Mouse (Mus musculus): ENCODE measurements around the gene Snu13. TPM values are rescaled to one million over a fixed set of nuclear protein-coding genes. Genes with fewer than 3 reads are reported as not detected.
A peak's percentile ranks its signal among the peaks of the same experiment; 100 is the strongest.

Snu13 gene
- polyA plus RNA-seq, 1 experiment from 2014 or later, result 249 TPM

- Histone ChIP-seq H3K4me3 (ENCODE audit: low read depth, low read length) (peak within 1 kb of the TSS; percentile 27), H3K9me3 (replicated peaks; ENCODE audit: control insufficient read depth, low read length, poor library complexity, severe bottlenecking) (no peaks in the 10 kb centered on the region), H3K27me3 (ENCODE audit: control insufficient read depth, insufficient read depth, low read depth, low read length) (peaks cover 27% of the 10 kb centered on the region), H3K4me1 (ENCODE audit: control insufficient read depth, insufficient read depth, low read length) (no peaks in the 10 kb centered on the region; the same call in 1 of the 2 replicates), H3K27ac (ENCODE audit: low read length) (no peak within 1 kb of the TSS), H3K36me3 (ENCODE audit: control insufficient read depth, insufficient read depth, low read length) (no peaks in the 10 kb centered on the region), H3K9ac (ENCODE audit: low read depth, low read length) (no peak within 1 kb of the TSS), H3K4me2 (ENCODE audit: low read length) (peak within 1 kb of the TSS; percentile 54)
- no peak for ATAC-seq
- 19% methylated on average over 40 of the region's 40 CpGs for WGBS
Measured at GRCm38 (mm10) chr15:82069898-82070297, 22.5 kb upstream of the Snu13 start, which contains the start of gene Mei1. Gene Mei1, plus strand, starts transcription at chr15:82069996.

- ATAC-seq, result no peak
- Histone ChIP-seq H3K27ac (ENCODE audit: low read length) (no peak overlapping the region), H3K9me3 (replicated peaks; ENCODE audit: control insufficient read depth, low read length, poor library complexity, severe bottlenecking) (no peaks in the 10 kb centered on the region), H3K27me3 (ENCODE audit: control insufficient read depth, insufficient read depth, low read depth, low read length) (peaks cover 33% of the 10 kb centered on the region), H3K4me3 (ENCODE audit: low read depth, low read length) (no peak overlapping the region), H3K4me2 (ENCODE audit: low read length) (no peak overlapping the region), H3K4me1 (ENCODE audit: control insufficient read depth, insufficient read depth, low read length) (no peaks in the 10 kb centered on the region; the same call in 1 of the 2 replicates), H3K36me3 (ENCODE audit: control insufficient read depth, insufficient read depth, low read length) (no peaks in the 10 kb centered on the region), H3K9ac (ENCODE audit: low read depth, low read length) (no peak overlapping the region)
- WGBS, result 18% methylated on average over 7 of the region's 7 CpGs
Measured at GRCm38 (mm10) chr15:82065511-82065910, 18.1 kb upstream of the Snu13 start.

- Histone ChIP-seq H3K9ac (ENCODE audit: low read depth, low read length) (no peak overlapping the region), H3K4me1 (ENCODE audit: control insufficient read depth, insufficient read depth, low read length) (no peaks in the 10 kb centered on the region), H3K36me3 (ENCODE audit: control insufficient read depth, insufficient read depth, low read length) (no peaks in the 10 kb centered on the region), H3K27me3 (ENCODE audit: control insufficient read depth, insufficient read depth, low read depth, low read length) (peaks cover 18% of the 10 kb centered on the region), H3K27ac (ENCODE audit: low read length) (no peak overlapping the region), H3K9me3 (replicated peaks; ENCODE audit: control insufficient read depth, low read length, poor library complexity, severe bottlenecking) (no peaks in the 10 kb centered on the region), H3K4me3 (ENCODE audit: low read depth, low read length) (no peak overlapping the region), H3K4me2 (ENCODE audit: low read length) (no peak overlapping the region)
- 77% methylated on average over 14 of the region's 14 CpGs for WGBS
- ATAC-seq, result no peak
Measured at GRCm38 (mm10) chr15:82063909-82064308, 16.5 kb upstream of the Snu13 start.

GRCm38 (mm10) chr15:82058719-82059201 is 11.4 kb upstream of the Snu13 start, which contains the start of gene 4930407I10Rik:
Gene 4930407I10Rik, plus strand, starts transcription at chr15:82059151.
- Histone ChIP-seq H3K9ac (ENCODE audit: low read depth, low read length) (no peak within 1 kb of the TSS), H3K4me2 (ENCODE audit: low read length) (no peak within 1 kb of the TSS), H3K27me3 (ENCODE audit: control insufficient read depth, insufficient read depth, low read depth, low read length) (peaks cover 4% of the 10 kb centered on the region; the same call in 1 of the 2 replicates), H3K4me1 (ENCODE audit: control insufficient read depth, insufficient read depth, low read length) (no peaks in the 10 kb centered on the region), H3K9me3 (replicated peaks; ENCODE audit: control insufficient read depth, low read length, poor library complexity, severe bottlenecking) (no peaks in the 10 kb centered on the region), H3K4me3 (ENCODE audit: low read depth, low read length) (no peak within 1 kb of the TSS), H3K27ac (ENCODE audit: low read length) (no peak within 1 kb of the TSS), H3K36me3 (ENCODE audit: control insufficient read depth, insufficient read depth, low read length) (no peaks in the 10 kb centered on the region)
- no peak for ATAC-seq
- WGBS, result 82% methylated on average over 1 of the region's 1 CpGs

- 76% methylated on average over 5 of the region's 5 CpGs for WGBS
- Histone ChIP-seq H3K27me3 (ENCODE audit: control insufficient read depth, insufficient read depth, low read depth, low read length) (no peaks in the 10 kb centered on the region; the same call in 1 of the 2 replicates), H3K27ac (ENCODE audit: low read length) (no peak overlapping the region), H3K9ac (ENCODE audit: low read depth, low read length) (no peak overlapping the region), H3K4me2 (ENCODE audit: low read length) (no peak overlapping the region), H3K4me1 (ENCODE audit: control insufficient read depth, insufficient read depth, low read length) (0 out of 2 replicates have a peak, but pooled peaks cover 2% of the 10 kb centered on the region), H3K9me3 (replicated peaks; ENCODE audit: control insufficient read depth, low read length, poor library complexity, severe bottlenecking) (no peaks in the 10 kb centered on the region), H3K36me3 (ENCODE audit: control insufficient read depth, insufficient read depth, low read length) (no peaks in the 10 kb centered on the region), H3K4me3 (ENCODE audit: low read depth, low read length) (no peak overlapping the region)
- no peak for ATAC-seq
Measured at GRCm38 (mm10) chr15:82052544-82052943, 5.1 kb upstream of the Snu13 start.

- Histone ChIP-seq H3K27ac (ENCODE audit: low read length) (no peak overlapping the region), H3K4me2 (ENCODE audit: low read length) (peak overlapping the region; percentile 90), H3K36me3 (ENCODE audit: control insufficient read depth, insufficient read depth, low read length) (0 out of 2 replicates have a peak, but pooled peaks cover 8% of the 10 kb centered on the region), H3K27me3 (ENCODE audit: control insufficient read depth, insufficient read depth, low read depth, low read length) (no peaks in the 10 kb centered on the region), H3K9me3 (replicated peaks; ENCODE audit: control insufficient read depth, low read length, poor library complexity, severe bottlenecking) (no peaks in the 10 kb centered on the region), H3K4me1 (ENCODE audit: control insufficient read depth, insufficient read depth, low read length) (peaks cover 19% of the 10 kb centered on the region), H3K4me3 (ENCODE audit: low read depth, low read length) (peak overlapping the region; percentile 93), H3K9ac (ENCODE audit: low read depth, low read length) (peak overlapping the region; percentile 92)
- ATAC-seq, result 0 out of 2 replicates have a peak, but pooled peaks have one; percentile 11
- WGBS, result 5% methylated on average over 26 of the region's 26 CpGs
Measured at GRCm38 (mm10) chr15:82046246-82046891, 1.0 kb downstream of the Snu13 start.

- Histone ChIP-seq H3K27ac (ENCODE audit: low read length) (no peak overlapping the region), H3K36me3 (ENCODE audit: control insufficient read depth, insufficient read depth, low read length) (peaks cover 16% of the 10 kb centered on the region; the same call in 1 of the 2 replicates), H3K4me3 (ENCODE audit: low read depth, low read length) (no peak overlapping the region), H3K9me3 (replicated peaks; ENCODE audit: control insufficient read depth, low read length, poor library complexity, severe bottlenecking) (no peaks in the 10 kb centered on the region), H3K27me3 (ENCODE audit: control insufficient read depth, insufficient read depth, low read depth, low read length) (no peaks in the 10 kb centered on the region), H3K4me2 (ENCODE audit: low read length) (no peak overlapping the region), H3K9ac (ENCODE audit: low read depth, low read length) (no peak overlapping the region), H3K4me1 (ENCODE audit: control insufficient read depth, insufficient read depth, low read length) (peaks cover 19% of the 10 kb centered on the region)
- 97% methylated on average over 7 of the region's 7 CpGs for WGBS
- ATAC-seq, result no peak
Measured at GRCm38 (mm10) chr15:82044166-82044784, 3.1 kb downstream of the Snu13 start.

GRCm38 (mm10) chr15:82040650-82041049 is 6.7 kb downstream of the Snu13 start:
- no peak for ATAC-seq
- no peak overlapping the region for H3K9ac ChIP-seq (ENCODE audit: low read depth, low read length)
- 96% methylated on average over 1 of the region's 1 CpGs for WGBS

More at GRCm38 (mm10) chr15:82040650-82041049, 6.7 kb downstream of the Snu13 start:
- Histone ChIP-seq H3K4me1 (ENCODE audit: control insufficient read depth, insufficient read depth, low read length) (peaks cover 7% of the 10 kb centered on the region), H3K27ac (ENCODE audit: low read length) (no peak overlapping the region), H3K27me3 (ENCODE audit: control insufficient read depth, insufficient read depth, low read depth, low read length) (no peaks in the 10 kb centered on the region), H3K36me3 (ENCODE audit: control insufficient read depth, insufficient read depth, low read length) (peaks cover 38% of the 10 kb centered on the region), H3K9me3 (replicated peaks; ENCODE audit: control insufficient read depth, low read length, poor library complexity, severe bottlenecking) (no peaks in the 10 kb centered on the region), H3K4me3 (ENCODE audit: low read depth, low read length) (no peak overlapping the region), H3K4me2 (ENCODE audit: low read length) (no peak overlapping the region)

All from midbrain, embryonic 16.5 days (tissue).